Mouse (Mus musculus): ENCODE results near the gene Ubap2l. TPM values are rescaled to one million over a fixed set of nuclear protein-coding genes. Genes with fewer than 3 reads are reported as not detected.

Ubap2l gene
- polyA plus RNA-seq, 1 experiment, result 130 TPM

GRCm38 (mm10) chr3:90083698-90084324, 31.4 kb upstream of the Ubap2l start:
- Histone ChIP-seq H3K4me1 (peaks cover 71% of the 10 kb centered on the region), H3K27me3 (replicated peaks) (no peaks in the 10 kb centered on the region), H3K4me3 (replicated peaks) (peak overlapping the region; percentile 87), H3K9me3 (no peaks in the 10 kb centered on the region), H3K36me3 (replicated peaks; ENCODE audit: low read length) (peaks cover 57% of the 10 kb centered on the region)
- no peak for TF ChIP-seq FLI1 (IDR thresholded peaks at IDR 0.05; ENCODE audit: low read length)
- TF ChIP-seq GATA1 (IDR thresholded peaks at IDR 0.05; ENCODE audit: borderline replicate concordance, low read length), result no peak

- TF ChIP-seq GATA1 (IDR thresholded peaks at IDR 0.05; ENCODE audit: borderline replicate concordance, low read length), result no peak
- TF ChIP-seq FLI1 (IDR thresholded peaks at IDR 0.05; ENCODE audit: low read length), result no peak
- peaks cover 75% of the 10 kb centered on the region for H3K4me1 ChIP-seq
- peaks cover 49% of the 10 kb centered on the region for H3K36me3 ChIP-seq (replicated peaks; ENCODE audit: low read length)
- no peaks in the 10 kb centered on the region for H3K27me3 ChIP-seq (replicated peaks)
- H3K4me3 ChIP-seq (replicated peaks), result peak overlapping the region; percentile 87
- H3K9me3 ChIP-seq, result no peaks in the 10 kb centered on the region
Observed at GRCm38 (mm10) chr3:90083034-90083433, 30.6 kb upstream of the Ubap2l start.

GRCm38 (mm10) chr3:90081365-90082240, 29.2 kb upstream of the Ubap2l start:
- Histone ChIP-seq H3K4me3 (replicated peaks) (peak overlapping the region; percentile 91), H3K4me1 (peaks cover 83% of the 10 kb centered on the region), H3K9me3 (no peaks in the 10 kb centered on the region), H3K27me3 (replicated peaks) (no peaks in the 10 kb centered on the region), H3K36me3 (replicated peaks; ENCODE audit: low read length) (peaks cover 35% of the 10 kb centered on the region)
- TF ChIP-seq GATA1 (IDR thresholded peaks at IDR 0.05; ENCODE audit: borderline replicate concordance, low read length) (no peak), FLI1 (IDR thresholded peaks at IDR 0.05; ENCODE audit: low read length) (no peak)

- Histone ChIP-seq H3K4me1 (peaks cover 77% of the 10 kb centered on the region), H3K36me3 (replicated peaks; ENCODE audit: low read length) (peaks cover 23% of the 10 kb centered on the region), H3K9me3 (no peaks in the 10 kb centered on the region), H3K27me3 (replicated peaks) (no peaks in the 10 kb centered on the region), H3K4me3 (replicated peaks) (peak overlapping the region; percentile 99)
- TF ChIP-seq GATA1 (IDR thresholded peaks at IDR 0.05; ENCODE audit: borderline replicate concordance, low read length), result no peak
- no peak for TF ChIP-seq FLI1 (IDR thresholded peaks at IDR 0.05; ENCODE audit: low read length)
Observed at GRCm38 (mm10) chr3:90080498-90080863, 28.1 kb upstream of the Ubap2l start.

DNA sequence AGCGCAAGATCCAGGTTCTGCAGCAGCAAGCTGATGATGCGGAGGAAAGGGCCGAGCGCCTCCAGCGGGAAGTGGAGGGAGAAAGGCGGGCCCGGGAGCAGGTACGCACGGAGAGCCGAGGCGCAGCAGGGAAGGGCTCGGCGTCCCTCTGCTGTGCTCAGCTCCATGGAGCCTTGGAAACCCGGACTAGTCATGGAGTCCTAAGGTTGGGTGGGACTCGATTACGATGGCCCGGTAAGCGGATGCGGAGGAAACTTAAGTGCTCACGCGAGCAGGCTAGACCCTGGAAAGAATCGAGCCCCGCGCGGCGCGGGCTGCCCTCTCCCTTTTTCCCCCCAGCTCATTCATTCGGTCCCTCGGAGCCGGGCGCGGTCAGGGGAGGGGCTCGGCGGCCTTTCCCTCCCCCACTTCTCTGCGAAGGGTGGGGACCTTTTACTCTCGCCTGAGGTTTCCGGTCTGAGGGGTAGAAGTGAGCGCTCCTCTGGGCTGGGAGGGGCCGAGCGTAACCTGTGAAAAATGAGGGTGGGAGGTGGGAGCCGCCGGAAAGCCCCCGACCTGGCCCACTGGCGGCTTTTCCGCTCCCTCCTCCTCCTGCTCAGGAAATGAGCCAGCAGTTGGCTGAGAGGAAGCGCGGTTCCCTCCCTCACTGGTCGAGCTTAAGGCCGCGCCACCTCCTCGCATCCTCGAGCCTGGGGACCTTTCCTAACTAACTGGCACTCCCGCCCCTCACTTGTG, 27.5 kb upstream of the Ubap2l start:
- H3K9me3 ChIP-seq, result no peaks in the 10 kb centered on the region
- H3K36me3 ChIP-seq (replicated peaks; ENCODE audit: low read length), result peaks cover 22% of the 10 kb centered on the region
- H3K4me3 ChIP-seq (replicated peaks), result peak overlapping the region; percentile 99
- no peaks in the 10 kb centered on the region for H3K27me3 ChIP-seq (replicated peaks)
- peaks cover 71% of the 10 kb centered on the region for H3K4me1 ChIP-seq
- TF ChIP-seq FLI1 (IDR thresholded peaks at IDR 0.05; ENCODE audit: low read length), result peak; percentile 62; the same call in 1 of the 2 replicates
- no peak for TF ChIP-seq GATA1 (IDR thresholded peaks at IDR 0.05; ENCODE audit: borderline replicate concordance, low read length)

DNA sequence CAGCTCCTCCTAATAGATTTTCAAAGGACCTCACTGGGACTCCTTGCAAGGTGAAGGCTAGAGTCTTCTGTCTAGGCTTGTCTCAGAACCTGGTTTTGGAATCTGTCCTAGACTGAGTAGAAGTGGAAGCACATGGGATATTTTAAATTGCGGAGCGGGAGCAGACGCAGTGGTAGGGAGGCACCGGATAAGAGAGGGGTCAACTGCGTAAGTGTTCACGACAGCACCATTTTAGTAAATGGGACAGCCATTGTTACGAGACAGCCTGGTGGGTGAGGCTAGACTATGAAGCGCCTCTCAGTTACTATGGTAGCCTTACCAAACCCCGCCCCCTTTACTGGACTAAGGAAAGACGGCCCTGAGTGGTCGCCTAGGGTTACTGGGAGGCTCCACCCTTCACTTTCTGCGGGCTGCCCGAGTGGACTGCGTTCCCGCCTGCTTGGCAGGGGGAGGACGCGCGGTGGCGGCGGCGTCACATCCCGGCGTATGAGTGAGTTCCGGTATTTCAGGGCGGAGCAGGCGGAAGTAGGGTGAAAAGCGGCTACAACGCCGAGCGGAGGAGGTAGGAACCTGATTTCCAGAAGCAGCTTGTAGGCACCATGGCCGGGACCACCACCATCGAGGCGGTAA, 26.8 kb upstream of the Ubap2l start:
- TF ChIP-seq FLI1 (IDR thresholded peaks at IDR 0.05; ENCODE audit: low read length) (no peak), GATA1 (IDR thresholded peaks at IDR 0.05; ENCODE audit: borderline replicate concordance, low read length) (no peak)
- no peaks in the 10 kb centered on the region for H3K27me3 ChIP-seq (replicated peaks)
- H3K36me3 ChIP-seq (replicated peaks; ENCODE audit: low read length), result peaks cover 17% of the 10 kb centered on the region
- no peaks in the 10 kb centered on the region for H3K9me3 ChIP-seq
- peak overlapping the region; percentile 99 for H3K4me3 ChIP-seq (replicated peaks)
- H3K4me1 ChIP-seq, result peaks cover 65% of the 10 kb centered on the region

- no peak for TF ChIP-seq GATA1 (IDR thresholded peaks at IDR 0.05; ENCODE audit: borderline replicate concordance, low read length)
- TF ChIP-seq FLI1 (IDR thresholded peaks at IDR 0.05; ENCODE audit: low read length), result no peak
- Histone ChIP-seq H3K36me3 (replicated peaks; ENCODE audit: low read length) (peaks cover 10% of the 10 kb centered on the region), H3K4me3 (replicated peaks) (no peak overlapping the region), H3K9me3 (no peaks in the 10 kb centered on the region), H3K27me3 (replicated peaks) (peaks cover 6% of the 10 kb centered on the region), H3K4me1 (peaks cover 61% of the 10 kb centered on the region)
Observed at GRCm38 (mm10) chr3:90078224-90078623, 25.8 kb upstream of the Ubap2l start.

DNA sequence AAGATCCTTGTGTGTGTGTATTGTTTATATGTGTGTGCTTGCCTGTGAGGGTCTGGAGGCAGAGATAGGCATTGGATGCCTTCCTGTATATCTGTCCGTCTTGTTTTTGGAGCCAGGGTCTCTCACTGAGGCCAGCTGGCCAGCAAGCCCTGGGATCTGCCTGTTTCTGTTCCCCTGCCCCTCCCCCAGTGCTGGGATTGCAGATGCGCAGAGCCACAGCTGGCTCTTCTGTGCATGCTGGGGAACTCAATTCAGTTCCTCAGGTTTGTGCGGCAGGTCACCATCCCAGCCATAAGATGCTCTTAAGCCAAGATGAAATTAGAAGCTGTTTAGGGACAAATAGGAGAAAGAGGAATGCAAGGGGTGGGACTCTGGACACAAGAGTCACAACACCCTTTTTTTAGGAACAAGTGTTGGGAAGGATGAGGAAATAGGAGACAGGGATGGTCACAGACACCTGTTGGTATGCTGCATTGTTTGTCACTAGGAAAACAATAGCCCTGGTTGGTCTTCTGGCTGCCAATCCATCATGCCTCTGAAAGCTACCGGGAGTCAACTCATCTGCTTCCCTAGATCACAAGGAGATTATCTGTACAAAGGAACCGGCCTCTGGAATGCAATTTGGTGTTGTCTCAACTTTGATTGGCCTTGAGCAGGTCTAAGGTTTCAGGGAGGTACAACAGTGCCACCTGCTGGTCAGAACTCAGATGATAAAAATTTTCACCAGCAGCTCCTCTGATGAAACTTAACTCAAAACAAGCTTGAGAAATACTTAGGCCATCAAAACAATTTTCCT, 24.7 kb upstream of the Ubap2l start:
- TF ChIP-seq GATA1 (IDR thresholded peaks at IDR 0.05; ENCODE audit: borderline replicate concordance, low read length) (no peak), FLI1 (IDR thresholded peaks at IDR 0.05; ENCODE audit: low read length) (no peak)
- H3K9me3 ChIP-seq, result no peaks in the 10 kb centered on the region
- no peak overlapping the region for H3K4me3 ChIP-seq (replicated peaks)

DNA sequence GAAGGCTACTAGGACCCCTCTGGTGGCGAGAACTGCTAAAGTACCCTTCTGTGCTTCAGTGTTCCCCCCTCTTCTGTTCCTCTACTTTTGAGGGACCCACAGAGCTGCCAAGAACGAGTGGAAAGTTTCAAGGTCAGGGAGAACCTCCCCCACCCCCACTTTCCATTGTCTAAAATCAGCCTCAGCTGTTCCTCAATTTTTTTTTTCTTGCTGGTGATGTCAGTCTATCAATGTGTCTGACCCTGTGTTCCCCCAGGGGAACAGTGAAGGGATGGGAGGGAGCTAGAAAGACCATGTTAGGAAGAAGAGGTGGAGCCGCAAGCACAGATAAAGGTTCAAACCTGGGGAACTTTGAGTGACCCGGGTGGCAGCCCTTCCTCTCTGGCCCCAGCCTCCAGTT, 19.9 kb upstream of the Ubap2l start, which contains the start of gene Tpm3:
Tpm3 (plus strand) TSS at position 356 of the 400 bp plus-strand sequence.
- H3K4me1 ChIP-seq, result peaks cover 63% of the 10 kb centered on the region
- H3K27me3 ChIP-seq (replicated peaks), result peaks cover 18% of the 10 kb centered on the region
- H3K36me3 ChIP-seq (replicated peaks; ENCODE audit: low read length), result peaks cover 3% of the 10 kb centered on the region
- H3K9me3 ChIP-seq, result no peaks in the 10 kb centered on the region
- TF ChIP-seq GATA1 (IDR thresholded peaks at IDR 0.05; ENCODE audit: borderline replicate concordance, low read length) (no peak), FLI1 (IDR thresholded peaks at IDR 0.05; ENCODE audit: low read length) (no peak)
- H3K4me3 ChIP-seq (replicated peaks), result no peak within 1 kb of the TSS

More for the DNA sequence above, 24.7 kb upstream of the Ubap2l start:
- peaks cover 60% of the 10 kb centered on the region for H3K4me1 ChIP-seq
- peaks cover 12% of the 10 kb centered on the region for H3K27me3 ChIP-seq (replicated peaks)
- H3K36me3 ChIP-seq (replicated peaks; ENCODE audit: low read length), result peaks cover under 1% of the 10 kb centered on the region
